Mouse (Mus musculus) heart, postnatal 0 days (tissue): ENCODE measurements around the gene Insyn1.
A peak's percentile ranks its signal among the peaks of the same experiment; 100 is the strongest.

Experiments used
- CTCF ChIP-seq: IDR thresholded peaks from 2 replicates; pipeline ENCODE4 v1.5.1; 2016; ENCODE audit warnings: antibody characterized with exemption, control low read depth, low read depth
- EP300 ChIP-seq: IDR thresholded peaks from 2 replicates; pipeline ENCODE4 v1.6.1; 2016; ENCODE audit warnings: antibody characterized with exemption, low read depth

- TF ChIP-seq CTCF (peak; percentile 10; the same call in 1 of the 2 replicates), EP300 (no peak)
Observed at GRCm38 (mm10) chr9:58521883-58522423, 33.5 kb downstream of the Insyn1 start.
